Mouse (Mus musculus) E14TG2a.4 (cell line): ENCODE measurements around the gene Pparg.

Source experiments
- CTCF ChIP-seq: conservative IDR thresholded peaks from 2 replicates; pipeline ENCODE4 v1.5.1; 2014; ENCODE audit warnings: low read length
- NANOG ChIP-seq: IDR thresholded peaks from 2 replicates; pipeline ENCODE4 v1.6.1; 2014; ENCODE audit warnings: borderline replicate concordance, low read length, mixed read lengths
- POU5F1 ChIP-seq: IDR thresholded peaks from 2 replicates; pipeline ENCODE4 v1.6.1; 2014; ENCODE audit warnings: low read length, borderline replicate concordance

DNA sequence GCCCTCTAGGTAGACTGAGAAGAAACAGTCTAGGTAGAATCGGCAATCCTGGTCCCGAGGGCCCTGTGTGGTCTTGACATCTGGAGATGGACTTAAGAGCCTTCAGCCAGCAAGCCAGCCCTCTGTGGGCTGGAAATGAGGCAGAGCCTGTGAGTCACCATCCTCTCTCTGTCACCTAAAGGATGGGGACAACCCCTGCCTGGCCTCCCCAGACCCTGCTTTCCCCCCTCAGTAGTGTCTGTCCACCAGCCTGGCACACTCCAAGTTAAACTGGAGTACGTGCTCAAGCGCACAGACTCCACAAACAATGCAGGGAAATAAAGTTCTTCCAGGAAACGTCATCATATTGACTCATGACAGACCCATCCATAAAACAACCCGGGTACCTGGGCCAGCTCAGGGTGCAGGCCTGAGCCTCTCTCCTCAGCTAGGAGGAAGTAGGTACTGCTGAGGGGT is 162.0 kb downstream of the Pparg start:
- TF ChIP-seq CTCF (no peak), NANOG (no peak), POU5F1 (no peak)
